Mouse (Mus musculus): ENCODE measurements around the gene Hoxc4.

Gene Hoxc4

GRCm38 (mm10) chr15:103018636-103019035 lies at the start of gene Hoxc4:
TSS of gene Hoxc4 (plus strand) at chr15:103018934.
- no peak for DNase-seq

GRCm38 (mm10) chr15:102969296-102969695 lies 49.4 kb upstream of the Hoxc4 start:
- no peak for DNase-seq

DNA sequence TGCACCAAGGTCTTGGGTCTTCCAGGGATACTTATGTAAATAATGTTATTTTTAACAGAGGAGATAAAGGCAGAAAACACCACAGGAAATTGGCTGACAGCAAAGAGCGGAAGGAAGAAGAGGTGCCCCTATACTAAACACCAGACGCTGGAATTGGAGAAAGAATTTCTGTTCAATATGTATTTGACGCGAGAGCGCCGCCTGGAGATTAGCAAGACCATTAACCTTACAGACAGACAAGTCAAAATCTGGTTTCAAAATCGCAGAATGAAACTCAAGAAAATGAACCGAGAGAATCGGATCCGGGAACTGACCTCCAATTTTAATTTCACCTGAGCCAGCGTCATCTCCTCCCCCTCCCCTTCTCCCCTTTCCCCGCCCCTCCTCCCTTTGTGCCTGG lies 48.0 kb upstream of the Hoxc4 start:
- no peak for DNase-seq

- DNase-seq: no peak
These were observed 46.5 kb upstream of the Hoxc4 start for GRCm38 (mm10) chr15:102972254-102972653.

GRCm38 (mm10) chr15:102972753-102973152 lies 46.0 kb upstream of the Hoxc4 start:
- no peak for DNase-seq

DNA sequence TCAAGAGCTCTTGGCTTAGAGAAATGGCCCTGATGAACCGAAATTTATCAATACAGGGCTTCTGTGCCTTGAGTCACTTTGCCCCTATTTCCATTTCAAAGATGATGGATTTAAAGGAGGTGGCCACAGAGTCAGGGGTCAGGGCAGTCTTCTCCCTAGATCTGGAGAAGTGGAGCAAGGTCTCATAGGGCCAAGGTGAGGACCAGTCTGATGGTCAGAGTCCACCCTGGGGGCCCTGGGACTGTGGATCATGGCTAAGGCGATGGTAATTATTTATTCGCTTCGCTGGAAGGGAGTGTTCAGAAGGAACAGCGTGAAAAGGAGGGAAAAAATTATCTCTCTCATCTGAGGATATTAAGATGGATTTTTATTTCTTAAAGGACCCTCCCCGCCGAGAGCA lies 43.7 kb upstream of the Hoxc4 start:
- DNase-seq: no peak

- DNase-seq: peak; percentile 63
These were observed 43.0 kb upstream of the Hoxc4 start for GRCm38 (mm10) chr15:102975688-102976111.

DNA sequence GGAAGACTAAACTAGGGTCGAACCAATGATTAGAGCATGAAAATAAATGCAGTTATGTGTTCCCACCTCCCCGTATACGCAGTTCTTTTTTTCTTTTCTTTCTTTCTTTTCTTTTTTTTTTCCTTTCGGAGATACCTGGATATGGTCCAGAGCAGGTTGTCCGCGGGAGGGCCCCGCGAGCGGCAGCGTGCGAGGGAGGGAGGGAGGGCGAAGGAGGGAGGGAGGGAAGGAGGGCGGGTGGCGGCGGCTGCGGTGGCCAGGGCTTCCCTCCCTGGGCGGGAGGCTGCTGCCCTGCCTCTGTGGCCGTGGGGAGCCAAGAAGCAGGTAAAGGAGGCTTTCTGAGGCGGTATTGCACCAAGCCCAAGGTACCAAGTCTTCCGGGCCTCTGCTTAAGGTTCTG lies 42.6 kb upstream of the Hoxc4 start, which contains the start of gene Hoxc9:
TSS of gene Hoxc9 (plus strand) at position 269 of the 400 bp plus-strand sequence.
- DNase-seq: no peak

DNA sequence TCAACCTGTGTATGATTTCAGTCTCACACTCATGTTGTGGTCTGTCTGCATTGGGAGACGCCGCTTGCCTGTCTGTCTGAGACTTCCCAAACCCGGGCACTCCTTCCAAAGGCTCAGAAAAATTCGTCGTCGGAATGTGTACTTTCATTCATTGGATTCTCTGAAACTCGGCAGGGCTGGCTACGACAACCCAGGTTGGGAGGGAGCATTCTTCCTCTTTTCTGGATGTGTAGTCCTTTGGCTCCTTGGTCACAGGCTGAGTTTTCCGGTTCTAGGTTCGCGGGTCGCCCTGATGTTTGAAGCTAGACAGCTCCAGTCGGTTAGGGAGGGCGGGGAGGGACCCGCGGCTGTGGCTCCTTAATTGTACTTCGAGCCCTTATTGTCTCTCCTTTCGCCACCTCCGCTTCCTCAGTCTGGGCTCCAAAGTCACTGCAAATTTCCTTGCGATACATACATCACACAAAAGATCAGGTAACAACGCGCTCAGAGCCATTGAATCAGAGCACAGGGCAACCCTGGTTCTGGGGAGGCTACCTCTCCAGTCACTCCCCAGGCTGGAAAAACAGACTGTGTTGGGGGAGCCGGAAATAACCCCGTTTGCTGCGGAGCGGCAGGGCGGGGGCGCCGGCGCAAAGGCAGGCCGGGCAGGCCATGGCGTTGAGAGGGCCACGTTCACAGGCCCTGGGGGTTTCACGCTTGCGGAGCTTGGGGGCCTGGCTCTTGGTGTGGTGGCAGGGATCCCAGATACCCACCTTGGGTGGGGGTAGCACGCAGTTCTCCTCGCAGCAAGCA lies 41.9 kb upstream of the Hoxc4 start:
- DNase-seq: no peak

- no peak for DNase-seq
These were observed 41.2 kb upstream of the Hoxc4 start for GRCm38 (mm10) chr15:102977423-102977974.

DNA sequence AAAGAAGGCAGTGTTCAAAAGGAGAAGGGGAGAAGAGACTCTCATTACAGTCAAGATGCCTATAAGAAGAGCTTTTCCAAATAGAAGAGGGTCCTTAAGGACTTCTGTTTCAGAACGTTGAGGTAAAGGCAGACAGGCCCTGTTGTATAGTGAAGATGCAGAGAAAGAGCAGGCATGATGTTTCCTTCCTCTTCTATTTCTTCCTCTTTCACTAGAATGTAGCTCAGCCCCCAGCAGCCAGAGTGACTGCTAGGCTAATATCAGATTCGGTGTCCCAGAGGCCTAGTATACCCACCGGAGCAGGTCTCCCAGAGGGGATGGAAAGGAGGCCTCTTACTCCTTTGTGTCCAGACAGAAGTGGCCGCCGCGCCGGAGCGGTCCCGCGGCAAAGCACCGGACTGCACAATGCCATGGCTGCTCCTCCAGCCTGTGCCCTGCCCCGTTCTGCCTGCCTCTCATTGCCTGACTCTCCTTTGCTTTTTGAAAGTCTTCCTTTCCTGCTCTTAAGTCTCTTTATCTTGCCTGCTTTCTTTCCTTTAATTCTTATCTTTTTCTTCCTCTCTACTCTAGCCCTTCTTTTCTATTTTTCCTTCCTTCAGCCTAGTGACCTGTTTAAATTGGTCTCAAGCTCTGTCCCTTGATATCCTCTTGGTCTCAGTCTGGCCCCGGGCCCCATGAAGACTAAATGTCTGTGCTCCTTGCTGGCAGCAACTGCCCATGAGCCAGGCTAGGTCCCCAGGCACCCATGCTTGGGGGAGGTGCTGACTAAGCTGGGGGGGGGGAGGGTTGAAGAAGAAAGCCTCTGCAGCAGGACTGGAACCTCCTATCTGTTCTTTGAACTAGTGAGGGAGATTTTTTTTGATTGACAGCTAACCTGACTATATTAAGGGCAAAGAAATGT lies 39.9 kb upstream of the Hoxc4 start:
- DNase-seq: no peak

- DNase-seq: no peak
These were observed 38.8 kb upstream of the Hoxc4 start for GRCm38 (mm10) chr15:102979936-102980335.

DNA sequence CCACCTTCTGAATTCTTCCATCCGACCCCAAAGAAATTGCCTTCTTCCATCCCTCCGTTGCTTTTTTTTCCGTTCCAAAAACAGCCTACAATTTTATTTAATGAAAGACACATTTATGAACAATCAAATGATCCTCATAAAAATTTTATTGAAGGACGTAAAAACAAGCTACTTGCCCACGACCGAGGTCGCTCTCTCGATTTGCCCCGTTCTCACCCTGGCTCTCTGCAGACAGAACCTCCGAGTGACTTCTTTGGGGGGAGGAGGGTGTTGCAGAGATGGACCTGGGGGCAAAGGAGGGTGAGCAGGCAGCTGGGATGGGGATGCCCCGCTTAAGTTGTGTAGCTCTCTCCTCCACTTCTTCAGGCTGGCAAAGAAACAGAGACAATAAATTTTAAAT lies 38.4 kb upstream of the Hoxc4 start:
- no peak for DNase-seq

DNA sequence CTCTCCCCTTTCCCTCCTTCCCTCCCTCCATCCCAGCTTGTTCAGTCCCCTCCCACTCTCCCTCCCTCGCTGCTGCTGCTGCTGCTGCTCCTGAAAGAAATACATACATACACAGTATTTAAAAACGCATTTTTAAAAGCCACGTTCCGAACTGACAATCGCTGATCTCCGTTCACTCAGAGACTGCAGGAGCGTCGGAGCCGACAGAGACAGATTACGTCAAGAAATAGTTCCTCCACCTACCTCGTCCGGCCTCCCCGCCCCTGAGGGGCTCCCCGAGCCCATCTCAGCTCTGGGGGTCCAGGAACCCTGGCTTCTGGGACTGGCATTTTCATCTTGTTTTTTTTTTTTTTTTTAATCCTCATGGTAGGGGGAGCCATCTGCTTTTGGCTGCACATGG lies 37.8 kb upstream of the Hoxc4 start:
- no peak for DNase-seq

- DNase-seq: no peak
These were observed 37.1 kb upstream of the Hoxc4 start for GRCm38 (mm10) chr15:102981379-102982288.

DNA sequence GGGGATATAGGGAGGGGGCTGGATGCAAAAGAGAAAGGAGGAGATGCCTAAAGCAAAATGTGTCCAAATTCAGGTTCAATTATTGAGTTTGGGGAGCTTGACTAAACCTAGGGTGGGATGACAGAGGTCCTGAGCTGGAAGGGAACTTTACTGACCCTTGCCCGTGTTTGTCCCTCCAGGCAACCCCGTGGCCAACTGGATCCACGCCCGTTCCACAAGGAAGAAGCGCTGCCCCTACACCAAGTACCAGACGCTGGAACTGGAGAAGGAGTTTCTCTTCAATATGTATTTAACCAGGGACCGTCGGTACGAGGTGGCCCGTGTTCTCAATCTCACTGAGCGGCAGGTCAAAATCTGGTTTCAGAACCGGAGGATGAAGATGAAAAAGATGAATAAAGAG lies 35.0 kb upstream of the Hoxc4 start:
- no peak for DNase-seq

DNA sequence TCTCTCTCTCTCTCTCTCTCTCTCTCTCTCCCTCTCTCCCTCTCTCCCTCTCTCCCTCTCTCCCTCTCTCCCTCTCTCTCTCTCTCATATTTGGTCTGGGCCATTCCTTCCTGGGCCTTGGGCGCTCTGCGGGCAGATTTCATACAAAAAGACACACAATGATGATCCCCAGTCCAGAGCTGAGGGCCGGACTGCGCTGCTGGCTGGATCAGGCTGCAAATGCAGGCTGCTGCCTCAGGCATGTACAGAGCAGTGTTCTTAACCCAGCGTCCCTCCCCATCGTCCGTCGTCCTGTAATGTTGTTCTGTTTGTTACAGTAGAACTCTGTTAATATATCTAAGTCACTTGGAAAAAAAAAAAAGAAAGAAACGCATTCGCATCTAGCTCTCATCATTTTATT lies 34.2 kb upstream of the Hoxc4 start:
- no peak for DNase-seq

- DNase-seq: no peak
These were observed 33.8 kb upstream of the Hoxc4 start for GRCm38 (mm10) chr15:102984925-102985324.

DNA sequence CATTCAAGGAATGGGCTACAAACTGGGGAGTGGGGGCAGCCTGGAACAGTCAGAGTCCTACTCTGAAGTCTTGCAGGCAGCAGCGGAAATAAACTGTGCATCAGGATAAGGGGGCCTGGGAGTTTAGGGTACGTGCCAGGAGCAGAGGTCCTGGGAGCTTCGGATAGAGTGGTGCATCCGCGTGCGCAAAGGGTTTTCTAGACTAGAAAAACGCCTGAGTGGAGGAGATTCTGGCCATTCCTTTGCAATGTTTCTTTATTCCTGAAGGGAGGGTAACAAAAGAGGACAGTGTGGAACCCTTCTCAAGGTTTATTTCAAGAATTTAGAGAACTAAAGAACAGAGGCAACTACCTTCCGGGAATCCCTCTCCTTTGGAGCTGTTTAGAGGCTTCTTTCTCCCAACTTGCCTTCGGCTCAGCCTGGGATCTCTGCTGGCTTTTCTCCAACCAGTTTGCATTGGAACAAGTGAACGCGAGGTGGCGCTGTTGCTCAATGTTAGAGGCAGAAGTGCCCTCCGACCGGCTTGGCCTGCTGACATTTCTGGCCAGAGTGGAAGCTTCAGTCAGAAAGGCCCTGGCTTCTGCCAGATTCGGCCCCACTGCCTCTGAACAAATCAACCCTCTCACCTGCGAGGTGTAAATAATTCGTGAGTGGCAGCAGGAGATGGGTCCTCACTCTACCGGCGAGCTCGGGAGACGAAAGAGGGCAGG lies 31.5 kb upstream of the Hoxc4 start:
- peak; percentile 88 for DNase-seq

DNA sequence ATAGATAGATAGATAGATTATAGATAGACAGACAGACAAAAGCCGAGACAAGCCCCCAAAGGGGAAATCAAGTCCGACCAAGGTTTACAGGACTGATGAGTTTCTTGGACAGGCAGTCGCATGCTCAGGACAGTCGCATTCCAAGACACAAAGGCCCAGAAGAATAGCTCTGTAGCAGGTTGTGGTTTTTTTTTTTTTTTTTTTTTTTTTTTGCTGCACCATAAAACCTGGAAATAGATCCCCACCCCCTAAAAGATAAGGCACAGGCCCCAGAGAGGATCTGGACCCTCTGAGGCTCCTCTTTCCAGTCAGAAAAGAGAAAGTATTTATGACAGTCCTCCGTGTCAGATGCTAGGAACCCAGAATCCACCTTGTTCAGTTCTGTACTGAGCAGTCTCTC lies 30.7 kb upstream of the Hoxc4 start:
- no peak for DNase-seq

DNA sequence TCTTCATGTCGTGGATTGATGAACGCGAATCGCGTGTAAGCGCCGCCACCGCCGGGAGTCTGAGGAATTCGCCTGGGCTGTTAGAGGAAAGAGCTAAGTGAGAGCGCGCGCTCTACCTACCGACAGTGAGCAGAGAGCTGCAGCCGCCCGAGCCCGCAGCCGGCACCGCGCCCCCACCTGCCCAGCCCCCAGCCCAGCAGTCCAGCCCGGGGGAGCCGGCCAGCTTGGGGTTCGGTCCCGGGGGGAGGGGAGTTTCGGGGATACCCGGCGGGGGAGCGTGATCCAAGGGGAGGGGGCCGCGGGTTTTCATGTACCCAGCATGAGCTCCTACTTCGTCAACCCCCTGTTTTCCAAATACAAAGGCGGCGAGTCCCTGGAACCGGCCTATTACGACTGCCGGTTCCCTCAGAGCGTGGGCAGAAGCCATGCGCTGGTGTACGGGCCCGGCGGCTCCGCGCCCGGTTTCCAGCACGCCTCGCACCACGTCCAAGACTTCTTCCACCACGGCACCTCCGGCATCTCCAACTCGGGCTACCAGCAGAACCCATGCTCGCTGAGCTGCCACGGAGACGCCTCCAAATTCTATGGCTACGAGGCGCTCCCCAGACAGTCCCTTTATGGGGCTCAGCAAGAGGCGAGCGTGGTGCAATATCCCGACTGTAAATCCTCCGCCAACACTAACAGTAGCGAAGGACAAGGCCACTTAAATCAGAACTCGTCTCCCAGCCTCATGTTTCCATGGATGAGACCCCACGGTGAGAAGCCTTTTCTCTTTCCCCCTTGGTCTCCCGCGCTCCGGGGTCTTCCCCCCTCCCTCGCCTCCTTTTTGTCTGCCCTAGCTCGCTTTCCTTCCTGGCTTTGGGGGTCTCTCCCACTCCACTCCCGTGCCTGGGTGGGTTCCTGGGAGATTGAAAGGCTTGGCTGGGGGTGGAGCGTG lies 28.0 kb upstream of the Hoxc4 start, which contains the start of gene Hoxc8:
TSS of gene Hoxc8 (plus strand) at position 147 of the 937 bp plus-strand sequence.
- DNase-seq: no peak

Measured in kidney, adult 11 months (tissue).